Mouse (Mus musculus) lung, adult 2 months (tissue): ENCODE measurements around the gene Gtf2ird2. TPM values are rescaled to one million over a fixed set of nuclear protein-coding genes. Genes with fewer than 3 reads are reported as not detected.

Experiments used
- DNase-seq: peaks from one replicate; pipeline ENCODE4 v3.0.0; 2022
- H3K4me1 ChIP-seq: fragments of 200-500 bp; 2 replicates; pipeline ENCODE4 v1.6.1; 2011; ENCODE audit warnings: low read length; ENCODE audit not compliant: control insufficient read depth, insufficient read depth
- H3K4me3 ChIP-seq: fragments of 200-500 bp; replicated peaks from 2 replicates; pipeline ENCODE3; 2011; ENCODE audit warnings: low read depth, mild to moderate bottlenecking, control low read depth, low read length; ENCODE audit errors: extremely low read depth
- CTCF ChIP-seq: fragments of 200-500 bp; IDR thresholded peaks from 2 replicates; pipeline ENCODE4 v1.5.1; 2011; ENCODE audit warnings: mild to moderate bottlenecking, low read length, control low read depth; ENCODE audit not compliant: insufficient read depth
- POLR2A ChIP-seq: fragments of 200-500 bp; IDR thresholded peaks from 2 replicates; pipeline ENCODE4 v1.6.1; 2011; ENCODE audit warnings: low read depth, mild to moderate bottlenecking, control low read depth, low read length, borderline replicate concordance; ENCODE audit errors: extremely low read depth
- WGBS: fragments of 180-500 bp; shearing (Covaris S2); methylation state at CpG from one replicate; pipeline ENCODE4 v1.1.7; 2018; 5-methylcytosine and 5-hydroxymethylcytosine counted together
- polyA plus RNA-seq: library from polyadenylated mRNA; depleted of rRNA; stranded (reverse); fragments of >200 nt; gene quantifications from 2 replicates; pipeline ENCODE4 v1.2.3, GENCODE M21; 2012

The Gtf2ird2 gene
- polyA plus RNA-seq, 1 experiment, result 5.4 TPM

- H3K4me1 ChIP-seq, result no peaks in the 10 kb centered on the region
- TF ChIP-seq POLR2A, result no peak
- TF ChIP-seq CTCF, result 0 out of 2 replicates have a peak, but pooled peaks have one; percentile 18
- WGBS, result 61% methylated on average over 3 of the region's 3 CpGs
- no peak overlapping the region for H3K4me3 ChIP-seq
- DNase-seq, result no peak
Measured at GRCm38 (mm10) chr5:134253806-134254205, 70.0 kb downstream of the Gtf2ird2 start.

- Histone ChIP-seq H3K4me1 (no peaks in the 10 kb centered on the region), H3K4me3 (no peak overlapping the region)
- WGBS, result 88% methylated on average over 10 of the region's 10 CpGs
- DNase-seq, result no peak
- TF ChIP-seq POLR2A (no peak), CTCF (no peak)
Measured at GRCm38 (mm10) chr5:134255294-134255693, 71.5 kb downstream of the Gtf2ird2 start.

- 74% methylated on average over 13 of the region's 13 CpGs for WGBS
- DNase-seq, result no peak
- TF ChIP-seq POLR2A, result no peak
- TF ChIP-seq CTCF, result no peak
- Histone ChIP-seq H3K4me3 (no peak overlapping the region), H3K4me1 (no peaks in the 10 kb centered on the region)
Measured at GRCm38 (mm10) chr5:134257349-134258031, 73.7 kb downstream of the Gtf2ird2 start.

GRCm38 (mm10) chr5:134258395-134258794 lies 74.6 kb downstream of the Gtf2ird2 start:
- DNase-seq, result no peak
- WGBS, result 17% methylated on average over 4 of the region's 4 CpGs

GRCm38 (mm10) chr5:134258934-134259333 lies 75.1 kb downstream of the Gtf2ird2 start:
- 75% methylated on average over 2 of the region's 2 CpGs for WGBS
- TF ChIP-seq POLR2A (no peak), CTCF (no peak)
- Histone ChIP-seq H3K4me1 (no peaks in the 10 kb centered on the region), H3K4me3 (no peak overlapping the region)
- no peak for DNase-seq

More at GRCm38 (mm10) chr5:134258395-134258794, 74.6 kb downstream of the Gtf2ird2 start:
- Histone ChIP-seq H3K4me1 (no peaks in the 10 kb centered on the region), H3K4me3 (no peak overlapping the region)
- TF ChIP-seq CTCF, result no peak
- TF ChIP-seq POLR2A, result no peak

GRCm38 (mm10) chr5:134260001-134260636 lies 76.3 kb downstream of the Gtf2ird2 start:
- H3K4me1 ChIP-seq, result no peaks in the 10 kb centered on the region
- DNase-seq, result no peak
- TF ChIP-seq CTCF, result no peak
- TF ChIP-seq POLR2A, result no peak
- no peak overlapping the region for H3K4me3 ChIP-seq
- 94% methylated on average over 9 of the region's 9 CpGs for WGBS

GRCm38 (mm10) chr5:134265890-134266289 lies 82.1 kb downstream of the Gtf2ird2 start:
- no peak for DNase-seq
- TF ChIP-seq POLR2A, result no peak
- no peak for TF ChIP-seq CTCF
- WGBS, result 69% methylated on average over 2 of the region's 2 CpGs
- H3K4me1 ChIP-seq, result 0 out of 2 replicates have a peak, but pooled peaks cover 5% of the 10 kb centered on the region
- H3K4me3 ChIP-seq, result no peak overlapping the region

GRCm38 (mm10) chr5:134266404-134266803 lies 82.6 kb downstream of the Gtf2ird2 start:
- 80% methylated on average over 18 of the region's 18 CpGs for WGBS
- TF ChIP-seq CTCF (no peak), POLR2A (no peak)
- Histone ChIP-seq H3K4me1 (0 out of 2 replicates have a peak, but pooled peaks cover 5% of the 10 kb centered on the region), H3K4me3 (no peak overlapping the region)
- DNase-seq, result no peak

- no peak for DNase-seq
- no peak overlapping the region for H3K4me3 ChIP-seq
- 92% methylated on average over 8 of the region's 8 CpGs for WGBS
- no peak for TF ChIP-seq CTCF
- 0 out of 2 replicates have a peak, but pooled peaks cover 5% of the 10 kb centered on the region for H3K4me1 ChIP-seq
Measured at GRCm38 (mm10) chr5:134268751-134269150, 84.9 kb downstream of the Gtf2ird2 start.

GRCm38 (mm10) chr5:134269751-134270150 lies 85.9 kb downstream of the Gtf2ird2 start:
- H3K4me1 ChIP-seq, result 0 out of 2 replicates have a peak, but pooled peaks cover 5% of the 10 kb centered on the region
- 45% methylated on average over 5 of the region's 5 CpGs for WGBS
- no peak overlapping the region for H3K4me3 ChIP-seq
- no peak for TF ChIP-seq CTCF
- no peak for TF ChIP-seq POLR2A
- DNase-seq, result no peak
